ENCODE assay signal across 9 mouse cellular contexts in genomic region chr3:37219071-37219470, GRCm38 (mm10). TPM values are rescaled to one million over a fixed set of nuclear protein-coding genes. Genes with fewer than 3 reads are reported as not detected.
A peak's percentile ranks its signal among the peaks of the same experiment; 100 is the strongest.
DNase-seq lines count a peak whose midpoint lies in the region; ATAC-seq and TF ChIP-seq lines count a peak whose summit lies in the region.
"Had no signal": no experiment of that assay in that cellular context is flagged by ENCODE, and none has a peak within 500 bp of the region (broad histone marks: within the 10 kb centered on the region; RNA-seq: fewer than 3 reads in every experiment).

No protein-coding gene starts in this region.

- TF ChIP-seq EP300 in MEL (IDR thresholded peaks at IDR 0.05; ENCODE audit: low read depth in 1 of 2, low read length in 2 of 2): no peak
- no peak for TF ChIP-seq EP300 in liver, embryonic 14.5 days (IDR thresholded peaks at IDR 0.05; ENCODE audit: low read depth)

- no peaks in the 10 kb centered on the region for H3K36me3 ChIP-seq in intestine, postnatal 0 days (ENCODE audit: control insufficient read depth, insufficient read depth)
- H3K36me3 ChIP-seq in intestine, embryonic 15.5 days: no peaks in the 10 kb centered on the region
- no peaks in the 10 kb centered on the region for H3K36me3 ChIP-seq in MEL (ENCODE audit: control insufficient read depth in 1 of 2, insufficient read depth in 2 of 2, low read length in 2 of 2)
- H3K36me3 ChIP-seq in kidney, embryonic 14.5 days (ENCODE audit: control insufficient read depth, insufficient read depth, low read length): no peaks in the 10 kb centered on the region
- H3K36me3 ChIP-seq in liver, embryonic 14.5 days (replicated peaks; ENCODE audit: control insufficient read depth, insufficient read depth, low read depth): no peaks in the 10 kb centered on the region
- no peaks in the 10 kb centered on the region for H3K36me3 ChIP-seq in small intestine, adult 2 months (ENCODE audit: control insufficient read depth, insufficient read depth, low read length)

- WGBS in intestine, postnatal 0 days: 26% methylated on average over 4 of the region's 4 CpGs
- 31% methylated on average over 4 of the region's 4 CpGs for WGBS in intestine, embryonic 15.5 days
- WGBS in kidney, embryonic 14.5 days: 21% methylated on average over 4 of the region's 4 CpGs
- 31% methylated on average over 4 of the region's 4 CpGs for WGBS in liver, embryonic 14.5 days (ENCODE audit: insufficient replicate concordance)
- 24% methylated on average over 4 of the region's 4 CpGs for WGBS in small intestine, adult 2 months

- no peak overlapping the region for H3K4me3 ChIP-seq in intestine, postnatal 0 days (ENCODE audit: low read depth, low read length)
- no peak overlapping the region for H3K4me3 ChIP-seq in intestine, embryonic 15.5 days (replicated peaks)
- H3K4me3 ChIP-seq in MEL (ENCODE audit: control insufficient read depth in 1 of 2, insufficient read depth in 1 of 2, low read depth in 2 of 2, low read length in 2 of 2): no peak overlapping the region
- no peak overlapping the region for H3K4me3 ChIP-seq in cortical plate, adult 2 months (ENCODE audit: insufficient read depth, low read length)
- no peak overlapping the region for H3K4me3 ChIP-seq in kidney, embryonic 14.5 days (ENCODE audit: low read length)
- H3K4me3 ChIP-seq in liver, embryonic 14.5 days (ENCODE audit: insufficient read depth in 1 of 2, low read depth in 2 of 2, low read length in 2 of 2): no peak overlapping the region
- H3K4me3 ChIP-seq in small intestine, adult 2 months (ENCODE audit: low read depth, low read length): no peak overlapping the region
- H3K4me3 ChIP-seq: megakaryocyte, embryonic 14.5 days had no signal

- ATAC-seq in intestine, postnatal 0 days: no peak
- no peak for ATAC-seq in intestine, embryonic 15.5 days
- ATAC-seq in kidney, embryonic 14.5 days (ENCODE audit: low FRiP score, low TSS enrichment): peak; percentile 83
- no peak for ATAC-seq in liver, embryonic 14.5 days (ENCODE audit: insufficient read depth)

- TF ChIP-seq POLR2A in MEL (IDR thresholded peaks at IDR 0.05; ENCODE audit: control insufficient read depth in 1 of 2, insufficient read depth in 1 of 2, low read depth in 1 of 2, low read length in 2 of 2, poor library complexity in 1 of 2): no peak
- no peak for TF ChIP-seq POLR2A in cortical plate, adult 2 months (IDR thresholded peaks at IDR 0.05; ENCODE audit: extremely low read depth, insufficient read depth, low read length)
- no peak for TF ChIP-seq POLR2A in small intestine, adult 2 months (IDR thresholded peaks at IDR 0.05; ENCODE audit: low read depth, low read length)

- no peak overlapping the region for H3K27ac ChIP-seq in intestine, postnatal 0 days (ENCODE audit: low read depth, low read length)
- H3K27ac ChIP-seq in intestine, embryonic 15.5 days: no peak overlapping the region
- no peak overlapping the region for H3K27ac ChIP-seq in MEL (ENCODE audit: control insufficient read depth, low read depth, low read length)
- H3K27ac ChIP-seq in cortical plate, adult 2 months (ENCODE audit: insufficient read depth, low read length): no peak overlapping the region
- no peak overlapping the region for H3K27ac ChIP-seq in kidney, embryonic 14.5 days (ENCODE audit: low read depth, low read length)
- H3K27ac ChIP-seq in liver, embryonic 14.5 days: no peak overlapping the region
- no peak overlapping the region for H3K27ac ChIP-seq in small intestine, adult 2 months (ENCODE audit: insufficient read depth, low read depth, low read length)

- peak; percentile 78 for TF ChIP-seq CTCF in intestine, postnatal 0 days (IDR thresholded peaks at IDR 0.05; ENCODE audit: low read depth)
- TF ChIP-seq CTCF in MEL (IDR thresholded peaks at IDR 0.05 in 2 of 3, conservative IDR thresholded peaks at IDR 0.05 in 1 of 3; ENCODE audit: control insufficient read depth in 1 of 3, insufficient read depth in 1 of 3, low read depth in 2 of 3, low read length in 3 of 3, poor library complexity in 1 of 3, severe bottlenecking in 1 of 3): peak; percentile 22 to 72 (median 36); a peak in 4 of 6 replicates
- peak; percentile 99 for TF ChIP-seq CTCF in cortical plate, adult 2 months (IDR thresholded peaks at IDR 0.05; ENCODE audit: extremely low read depth, insufficient read depth, low read length)
- TF ChIP-seq CTCF in liver, embryonic 14.5 days (IDR thresholded peaks at IDR 0.05; ENCODE audit: low read depth): peak; percentile 56
- TF ChIP-seq CTCF in small intestine, adult 2 months (IDR thresholded peaks at IDR 0.05; ENCODE audit: extremely low read depth, insufficient read length, insufficient replicate concordance, low read depth, low read length): peak; percentile 29; the same call in 1 of the 2 replicates

- H3K4me1 ChIP-seq in intestine, postnatal 0 days (replicated peaks; ENCODE audit: control insufficient read depth, insufficient read depth, low read length): no peaks in the 10 kb centered on the region
- no peaks in the 10 kb centered on the region for H3K4me1 ChIP-seq in intestine, embryonic 15.5 days (replicated peaks)
- H3K4me1 ChIP-seq in MEL (ENCODE audit: control insufficient read depth in 1 of 2, insufficient read depth in 2 of 2, low read length in 2 of 2): no peaks in the 10 kb centered on the region
- H3K4me1 ChIP-seq in cortical plate, adult 2 months (ENCODE audit: control insufficient read depth, insufficient read depth, low read length): no peaks in the 10 kb centered on the region
- H3K4me1 ChIP-seq in kidney, embryonic 14.5 days (ENCODE audit: control insufficient read depth, insufficient read depth, low read length): no peaks in the 10 kb centered on the region
- no peaks in the 10 kb centered on the region for H3K4me1 ChIP-seq in liver, embryonic 14.5 days (replicated peaks; ENCODE audit: control insufficient read depth in 2 of 2, insufficient read depth in 2 of 2, low read length in 1 of 2)
- H3K4me1 ChIP-seq in small intestine, adult 2 months (ENCODE audit: control insufficient read depth, insufficient read depth, insufficient read length, low read length): no peaks in the 10 kb centered on the region

- H3K9me3 ChIP-seq in intestine, postnatal 0 days (ENCODE audit: control insufficient read depth): no peaks in the 10 kb centered on the region
- no peaks in the 10 kb centered on the region for H3K9me3 ChIP-seq in intestine, embryonic 15.5 days
- H3K9me3 ChIP-seq in MEL (replicated peaks; ENCODE audit: insufficient read depth, low read length): no peaks in the 10 kb centered on the region
- H3K9me3 ChIP-seq in kidney, embryonic 14.5 days (ENCODE audit: control insufficient read depth, low read length): no peaks in the 10 kb centered on the region
- H3K9me3 ChIP-seq in liver, embryonic 14.5 days (ENCODE audit: control insufficient read depth, low read length): no peaks in the 10 kb centered on the region
- H3K9me3 ChIP-seq: megakaryocyte, embryonic 14.5 days had no signal

- no peaks in the 10 kb centered on the region for H3K79me2 ChIP-seq in MEL (ENCODE audit: control insufficient read depth, insufficient read depth, low read length, poor library complexity)

- H3K4me2 ChIP-seq in intestine, postnatal 0 days (replicated peaks; ENCODE audit: low read depth): no peak overlapping the region
- no peak overlapping the region for H3K4me2 ChIP-seq in intestine, embryonic 15.5 days (replicated peaks)
- H3K4me2 ChIP-seq in kidney, embryonic 14.5 days (replicated peaks; ENCODE audit: low read depth, low read length): no peak overlapping the region
- no peak overlapping the region for H3K4me2 ChIP-seq in liver, embryonic 14.5 days (ENCODE audit: low read depth)

- H3K27me3 ChIP-seq in intestine, postnatal 0 days (replicated peaks; ENCODE audit: control insufficient read depth, insufficient read depth, low read length): no peaks in the 10 kb centered on the region
- H3K27me3 ChIP-seq in intestine, embryonic 15.5 days (replicated peaks): no peaks in the 10 kb centered on the region
- peaks cover 2 to 3% of the 10 kb centered on the region in 2 experiments; a peak in 3 of 4 replicates for H3K27me3 ChIP-seq in MEL (ENCODE audit: control insufficient read depth in 1 of 2, insufficient read depth in 2 of 2, low read length in 2 of 2)
- no peaks in the 10 kb centered on the region for H3K27me3 ChIP-seq in kidney, embryonic 14.5 days (ENCODE audit: control insufficient read depth, insufficient read depth, low read length)
- H3K27me3 ChIP-seq in liver, embryonic 14.5 days (ENCODE audit: control insufficient read depth, insufficient read depth, low read length): no peaks in the 10 kb centered on the region
- no peaks in the 10 kb centered on the region for H3K27me3 ChIP-seq in small intestine, adult 2 months (ENCODE audit: control insufficient read depth, insufficient read depth, low read length)

- DNase-seq in MEL (ENCODE audit: low read depth, low spot score): peak; percentile 47
- DNase-seq in liver, embryonic 14.5 days (ENCODE audit: low read depth in 3 of 3, low spot score in 3 of 3): peak in 1 of 3 experiments; percentile 13
- DNase-seq in adrenal gland, postnatal 4 days (ENCODE audit: low spot score in 2 of 2): no peak

- no peak overlapping the region for H3K9ac ChIP-seq in intestine, postnatal 0 days (ENCODE audit: low read depth, low read length)
- H3K9ac ChIP-seq in intestine, embryonic 15.5 days: no peak overlapping the region
- no peak overlapping the region for H3K9ac ChIP-seq in MEL (ENCODE audit: control insufficient read depth, low read depth, low read length, poor library complexity, severe bottlenecking)
- H3K9ac ChIP-seq in kidney, embryonic 14.5 days (ENCODE audit: low read depth, low read length): no peak overlapping the region
- H3K9ac ChIP-seq in liver, embryonic 14.5 days (replicated peaks): no peak overlapping the region

- peak; percentile 68 for TF ChIP-seq RAD21 in MEL (IDR thresholded peaks at IDR 0.05; ENCODE audit: low read depth, low read length)

TF ChIP-seq in MEL, 35 proteins besides CTCF, POLR2A, EP300 and RAD21:
- TF ChIP-seq SMC3 (IDR thresholded peaks at IDR 0.05; ENCODE audit: low read depth, low read length) (peak; percentile 68), ELF1 (IDR thresholded peaks at IDR 0.05; ENCODE audit: low read depth, low read length) (no peak), ZC3H11A (IDR thresholded peaks at IDR 0.05; ENCODE audit: low read depth, low read length) (peak; percentile 30), CHD1 (IDR thresholded peaks at IDR 0.05; ENCODE audit: low read depth, low read length) (no peak)

RNA-seq across cellular contexts. Expression of gene Il21, which starts 13.4 kb away (rescaled TPM):
- polyA plus RNA-seq in intestine, postnatal 0 days (2015; fragmentation: Nextera tagmentation; extraction: Ambion mirVana): not detected in 2 replicates
- not detected in 2 replicates for polyA plus RNA-seq in intestine, embryonic 15.5 days (2015; fragmentation: Nextera tagmentation; extraction: Ambion mirVana)
- not detected in 2 replicates for total RNA-seq in MEL (2012; rRNA removed)
- polyA plus RNA-seq in MEL (2012; ENCODE audit: insufficient read depth in 1 of 2, insufficient read length in 2 of 2, low read depth in 1 of 2, low replicate concordance in 2 of 2, missing spikeins in 1 of 2): not detected
- polyA plus RNA-seq in cortical plate, adult 2 months (2012; rRNA removed): 0.08 TPM in 1 of 2 replicates, not detected in the other
- polyA plus RNA-seq in kidney, embryonic 14.5 days (2014; fragmentation: Nextera tagmentation; extraction: Ambion mirVana): not detected in 2 replicates
- not detected in 2 replicates for polyA plus RNA-seq in liver, embryonic 14.5 days (2012; rRNA removed)
- polyA plus RNA-seq in liver, embryonic 14.5 days (2014; fragmentation: Nextera tagmentation; extraction: Ambion mirVana): not detected in 2 replicates
- not detected in 2 replicates for polyA plus RNA-seq in small intestine, adult 2 months (2012; rRNA removed)
- total RNA-seq in adrenal gland, postnatal 4 days (2021): not detected

Comparison
In these comparisons a context has a peak if more than half of its experiments do, and no peak if none do; other contexts are left out.
1. CTCF ChIP-seq: peak in every context shown above with its lines; median percentile 99 in cortical plate, adult 2 months; 78 in intestine, postnatal 0 days; 56 in liver, embryonic 14.5 days; 36 in MEL; 29 in small intestine, adult 2 months.